Mouse (Mus musculus): ENCODE measurements around the gene Crabp2.

GRCm38 (mm10) chr3:87934026-87934425 is 14.4 kb upstream of the Crabp2 start:
- no peak for TF ChIP-seq TCF12 (IDR thresholded peaks at IDR 0.05; ENCODE audit: insufficient read depth, poor library complexity, severe bottlenecking)
- no peak for TF ChIP-seq POLR2A (IDR thresholded peaks at IDR 0.05; ENCODE audit: insufficient read length, low read depth)
- TF ChIP-seq MAX (IDR thresholded peaks at IDR 0.05; ENCODE audit: low read depth): no peak
- no peak for TF ChIP-seq MYOG (IDR thresholded peaks at IDR 0.05; ENCODE audit: control insufficient read depth in 1 of 3, insufficient read depth in 1 of 3, insufficient read length in 2 of 3, low read depth in 2 of 3)
- no peak for TF ChIP-seq CEBPB (IDR thresholded peaks at IDR 0.05; ENCODE audit: insufficient read depth, poor library complexity, severe bottlenecking)
- no peak for TF ChIP-seq MYOD1 (IDR thresholded peaks at IDR 0.05; ENCODE audit: control insufficient read depth in 1 of 3, insufficient read length in 2 of 3, low read depth in 2 of 3)

Measured in myocyte (in vitro differentiated cells).